Mouse (Mus musculus): ENCODE results near the gene Elavl3. TPM values are rescaled to one million over a fixed set of nuclear protein-coding genes. Genes with fewer than 3 reads are reported as not detected.

Gene Elavl3
- polyA plus RNA-seq, 1 experiment: 0.02 TPM

DNA sequence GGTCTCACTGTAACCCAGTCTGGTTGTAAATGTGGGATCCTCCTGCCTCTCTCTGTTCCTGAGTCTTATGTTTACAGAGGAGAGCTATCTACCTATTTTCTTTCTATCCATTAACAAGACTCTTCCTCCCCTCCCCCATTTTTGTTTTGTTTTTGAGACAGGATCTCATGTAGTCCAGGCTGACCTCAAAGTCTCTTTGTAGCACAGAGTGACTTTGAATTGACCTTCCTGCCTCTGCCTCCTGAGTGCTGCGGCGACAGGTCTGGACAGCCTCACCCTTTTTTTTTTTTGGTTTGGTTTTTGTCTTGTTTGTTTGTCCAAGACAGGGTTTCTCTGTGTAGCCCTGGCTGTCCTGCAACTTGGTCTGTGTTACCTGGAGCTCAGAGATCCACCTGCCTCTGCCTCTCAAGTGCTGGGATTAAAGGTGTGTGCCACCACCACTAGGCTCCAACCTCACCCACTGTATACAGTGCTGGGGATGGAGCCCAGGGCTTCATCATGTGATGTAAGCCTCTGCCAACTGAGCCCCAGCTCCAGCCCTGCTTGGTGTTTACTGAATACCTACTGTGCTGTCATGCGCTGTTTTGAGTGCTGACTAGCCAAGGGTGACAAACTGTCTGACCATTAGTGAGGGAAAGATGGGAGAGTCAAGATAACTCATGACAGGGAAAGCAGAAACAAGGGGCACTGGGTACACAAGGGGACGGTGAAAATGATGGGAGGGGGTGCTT is 73.3 kb downstream of the Elavl3 start:
- Histone ChIP-seq H3K9me3 (ENCODE audit: control insufficient read depth, low read length) (peaks cover 8% of the 10 kb centered on the region), H3K4me1 (ENCODE audit: control insufficient read depth) (peaks cover 14% of the 10 kb centered on the region), H3K4me3 (replicated peaks) (no peak overlapping the region), H3K36me3 (ENCODE audit: control insufficient read depth) (no peaks in the 10 kb centered on the region), H3K27me3 (ENCODE audit: control insufficient read depth) (peaks cover 60% of the 10 kb centered on the region)
- TF ChIP-seq TAL1 (IDR thresholded peaks at IDR 0.05; ENCODE audit: low read length) (no peak), GATA1 (IDR thresholded peaks at IDR 0.05; ENCODE audit: low read length) (no peak)

DNA sequence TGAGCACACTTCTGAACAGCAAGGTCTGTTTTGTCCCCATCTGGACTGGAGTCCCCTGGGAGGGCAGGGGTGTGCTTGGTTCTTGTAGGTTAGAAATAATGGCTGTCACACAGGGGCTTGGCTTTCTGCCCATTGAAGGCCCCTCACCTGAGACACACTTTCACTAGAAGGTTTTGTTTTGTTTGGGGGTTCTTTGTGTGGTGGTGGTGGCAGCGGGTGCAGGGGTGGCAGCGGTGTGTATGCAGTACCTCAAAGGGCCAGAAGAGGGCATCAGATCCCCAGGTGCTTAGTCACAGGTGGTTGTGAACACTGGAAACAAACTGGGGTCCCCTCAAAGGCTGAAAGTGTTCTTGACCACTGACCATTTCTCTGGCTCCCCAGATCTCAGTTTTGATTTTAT is 73.9 kb downstream of the Elavl3 start:
- Histone ChIP-seq H3K4me1 (ENCODE audit: control insufficient read depth) (peaks cover 14% of the 10 kb centered on the region), H3K4me3 (replicated peaks) (no peak overlapping the region), H3K27me3 (ENCODE audit: control insufficient read depth) (peaks cover 54% of the 10 kb centered on the region), H3K36me3 (ENCODE audit: control insufficient read depth) (no peaks in the 10 kb centered on the region), H3K9me3 (ENCODE audit: control insufficient read depth, low read length) (peaks cover 8% of the 10 kb centered on the region)
- TF ChIP-seq GATA1 (IDR thresholded peaks at IDR 0.05; ENCODE audit: low read length) (no peak), TAL1 (IDR thresholded peaks at IDR 0.05; ENCODE audit: low read length) (no peak)

DNA sequence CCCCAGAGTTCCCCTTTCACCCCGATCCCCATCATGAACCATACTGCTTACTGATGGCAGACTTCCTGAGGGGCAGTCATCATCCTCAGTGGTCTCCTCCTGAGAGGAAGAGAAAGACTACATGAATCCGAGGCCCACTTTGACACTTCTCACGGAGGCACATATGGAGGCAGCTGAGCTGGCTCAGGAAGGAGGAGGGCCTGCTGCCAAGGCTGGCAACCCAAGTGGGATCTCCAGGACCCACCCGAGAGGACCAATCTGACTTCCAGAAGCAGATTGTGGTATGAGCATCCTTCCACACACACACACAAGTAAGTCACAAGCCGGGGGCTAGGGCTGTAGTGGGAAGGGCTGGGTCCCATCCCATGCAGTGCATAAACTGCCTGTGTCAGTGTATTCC is 74.5 kb downstream of the Elavl3 start:
- Histone ChIP-seq H3K9me3 (ENCODE audit: control insufficient read depth, low read length) (peaks cover 7% of the 10 kb centered on the region), H3K27me3 (ENCODE audit: control insufficient read depth) (peaks cover 49% of the 10 kb centered on the region), H3K4me3 (replicated peaks) (no peak overlapping the region), H3K36me3 (ENCODE audit: control insufficient read depth) (no peaks in the 10 kb centered on the region), H3K4me1 (ENCODE audit: control insufficient read depth) (peaks cover 14% of the 10 kb centered on the region)
- TF ChIP-seq GATA1 (IDR thresholded peaks at IDR 0.05; ENCODE audit: low read length) (no peak), TAL1 (IDR thresholded peaks at IDR 0.05; ENCODE audit: low read length) (no peak)

DNA sequence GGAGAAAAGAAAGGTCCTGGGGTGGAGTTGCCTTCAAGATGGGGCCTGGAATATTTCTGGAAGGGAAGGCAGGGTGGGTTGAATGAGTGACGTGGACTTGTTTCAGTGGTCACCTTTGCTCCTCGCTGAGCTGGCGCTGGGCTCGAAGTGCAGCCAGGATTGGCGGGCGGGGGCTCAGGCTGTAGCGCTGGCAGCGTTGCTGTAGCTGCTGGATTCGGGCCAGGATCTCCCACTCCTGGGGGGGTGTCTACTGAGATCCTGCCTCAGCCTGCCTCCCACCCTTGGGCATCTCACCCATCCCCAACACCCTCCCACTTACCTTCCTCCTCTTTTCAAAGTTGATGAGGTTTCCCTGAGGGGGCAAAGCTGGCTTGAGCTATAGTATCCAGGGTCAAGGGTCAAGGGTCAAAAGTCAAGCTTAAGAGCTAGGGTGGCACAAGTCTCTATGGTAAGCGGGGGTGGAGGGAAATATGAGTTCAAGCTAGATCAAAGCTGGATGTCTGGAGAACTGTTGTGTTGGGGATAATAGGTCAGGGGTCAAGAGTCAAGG is 75.1 kb downstream of the Elavl3 start:
- TF ChIP-seq TAL1 (IDR thresholded peaks at IDR 0.05; ENCODE audit: low read length) (no peak), GATA1 (IDR thresholded peaks at IDR 0.05; ENCODE audit: low read length) (no peak)
- Histone ChIP-seq H3K4me1 (ENCODE audit: control insufficient read depth) (peaks cover 14% of the 10 kb centered on the region), H3K4me3 (replicated peaks) (no peak overlapping the region), H3K27me3 (ENCODE audit: control insufficient read depth) (peaks cover 43% of the 10 kb centered on the region), H3K36me3 (ENCODE audit: control insufficient read depth) (no peaks in the 10 kb centered on the region), H3K9me3 (ENCODE audit: control insufficient read depth, low read length) (peaks cover 4% of the 10 kb centered on the region)

DNA sequence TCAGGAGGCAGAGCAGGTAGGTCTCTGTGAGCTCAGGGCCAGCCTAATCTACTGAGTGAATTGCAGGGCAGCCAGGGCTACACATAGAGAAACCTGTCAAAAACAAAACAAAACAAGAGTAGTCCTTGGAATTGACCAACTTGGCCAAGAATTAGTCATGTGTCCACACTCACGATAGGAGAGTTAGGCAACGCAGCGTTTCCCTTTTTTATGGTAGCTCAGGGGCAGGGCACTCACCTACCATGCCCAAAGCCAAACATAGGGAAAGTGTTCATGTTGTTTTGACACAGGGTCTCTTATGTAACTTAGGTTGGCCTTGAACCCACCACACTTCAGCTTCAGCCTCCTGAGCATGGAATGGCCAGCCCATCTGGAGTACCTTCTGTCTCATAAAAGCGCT is 82.5 kb downstream of the Elavl3 start:
- Histone ChIP-seq H3K4me3 (replicated peaks) (no peak overlapping the region), H3K4me1 (ENCODE audit: control insufficient read depth) (peaks cover 16% of the 10 kb centered on the region), H3K27me3 (ENCODE audit: control insufficient read depth) (peaks cover 12% of the 10 kb centered on the region), H3K36me3 (ENCODE audit: control insufficient read depth) (no peaks in the 10 kb centered on the region), H3K9me3 (ENCODE audit: control insufficient read depth, low read length) (no peaks in the 10 kb centered on the region)
- TF ChIP-seq GATA1 (IDR thresholded peaks at IDR 0.05; ENCODE audit: low read length) (no peak), TAL1 (IDR thresholded peaks at IDR 0.05; ENCODE audit: low read length) (no peak)

DNA sequence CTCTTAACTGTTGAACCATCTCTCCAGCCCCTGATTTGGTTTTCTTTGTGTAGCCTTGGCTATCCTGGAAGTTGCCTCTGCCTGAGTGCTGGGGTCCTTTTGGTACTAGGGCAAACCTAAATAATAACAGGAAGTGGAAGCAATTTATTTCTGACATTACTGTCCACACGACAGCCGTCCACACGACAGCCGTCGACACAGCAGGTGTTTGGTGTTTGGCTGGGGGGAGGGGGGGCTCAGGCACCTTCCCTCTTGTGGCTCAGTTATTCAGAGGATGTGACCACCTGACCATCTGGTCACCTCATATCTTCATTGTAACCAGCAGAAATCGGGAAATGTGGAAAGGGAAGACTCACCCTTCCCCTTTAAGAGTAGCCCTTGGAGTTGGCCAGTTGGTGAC is 82.9 kb downstream of the Elavl3 start:
- H3K4me1 ChIP-seq (ENCODE audit: control insufficient read depth): peaks cover 21% of the 10 kb centered on the region

More for the DNA sequence above, 82.9 kb downstream of the Elavl3 start:
- no peaks in the 10 kb centered on the region for H3K36me3 ChIP-seq (ENCODE audit: control insufficient read depth)
- H3K4me3 ChIP-seq (replicated peaks): no peak overlapping the region
- peaks cover 12% of the 10 kb centered on the region for H3K27me3 ChIP-seq (ENCODE audit: control insufficient read depth)
- no peaks in the 10 kb centered on the region for H3K9me3 ChIP-seq (ENCODE audit: control insufficient read depth, low read length)
- TF ChIP-seq TAL1 (IDR thresholded peaks at IDR 0.05; ENCODE audit: low read length): no peak
- no peak for TF ChIP-seq GATA1 (IDR thresholded peaks at IDR 0.05; ENCODE audit: low read length)

Other genes with a start within 250 kb of the Elavl3 start
- gene Angptl8, start 216.5 kb downstream of the Elavl3 start, polyA plus RNA-seq (2012): 0.16 TPM in 1 of 2 replicates, not detected in the other
- 0.06 and 0.08 TPM in 2 replicates for gene Dock6, start 199.4 kb downstream of the Elavl3 start, polyA plus RNA-seq (2012)
- 0.07 TPM in 2 replicates for gene Rab3d, start 133.8 kb downstream of the Elavl3 start, polyA plus RNA-seq (2012)
- gene Ccdc159, start 124.6 kb downstream of the Elavl3 start, polyA plus RNA-seq (2012): not detected in 2 replicates
- 0.10 TPM in 2 replicates for gene Tmem205, start 124.5 kb downstream of the Elavl3 start, polyA plus RNA-seq (2012)
- 0.05 and 0.06 TPM in 2 replicates for gene Plppr2, start 115.0 kb downstream of the Elavl3 start, polyA plus RNA-seq (2012)
- gene Swsap1, start 96.3 kb downstream of the Elavl3 start, polyA plus RNA-seq (2012): 0.32 and 0.37 TPM in 2 replicates
- 80.2 and 112 TPM in 2 replicates for gene Epor, start 88.5 kb downstream of the Elavl3 start, polyA plus RNA-seq (2012)
- gene Rgl3, start 62.6 kb downstream of the Elavl3 start, polyA plus RNA-seq (2012): 0.01 TPM in 1 of 2 replicates, not detected in the other
- gene Ccdc151, start 49.4 kb downstream of the Elavl3 start, polyA plus RNA-seq (2012): 0.02 TPM in 1 of 2 replicates, not detected in the other
- gene Prkcsh, start 49.2 kb downstream of the Elavl3 start, polyA plus RNA-seq (2012): 9.9 and 10.3 TPM in 2 replicates
- not detected in 2 replicates for gene Gm49318, start 19.2 kb upstream of the Elavl3 start, polyA plus RNA-seq (2012)
- gene Zfp653, start 19.4 kb upstream of the Elavl3 start, polyA plus RNA-seq (2012): 2.1 and 2.8 TPM in 2 replicates
- gene Ecsit, start 33.4 kb upstream of the Elavl3 start, polyA plus RNA-seq (2012): 2.7 and 3.0 TPM in 2 replicates
- gene Cnn1, start 47.2 kb upstream of the Elavl3 start, polyA plus RNA-seq (2012): not detected in 2 replicates
- 12.4 and 16.3 TPM in 2 replicates for gene Elof1, start 65.1 kb upstream of the Elavl3 start, polyA plus RNA-seq (2012)
- gene Acp5, start 83.7 kb upstream of the Elavl3 start, polyA plus RNA-seq (2012): 46.6 and 58.8 TPM in 2 replicates
- 4.1 and 5.2 TPM in 2 replicates for gene Pigyl, start 104.8 kb upstream of the Elavl3 start, polyA plus RNA-seq (2012)
- not detected in 2 replicates for gene Zfp872, start 136.1 kb upstream of the Elavl3 start, polyA plus RNA-seq (2012)
- 0.06 TPM in 1 of 2 replicates, not detected in the other for gene Zfp809, start 173.7 kb upstream of the Elavl3 start, polyA plus RNA-seq (2012)
- not detected in 2 replicates for gene Zfp599, start 207.9 kb upstream of the Elavl3 start, polyA plus RNA-seq (2012)